Mouse (Mus musculus) midbrain, embryonic 15.5 days (tissue): ENCODE data around the gene P4htm. TPM values are rescaled to one million over a fixed set of nuclear protein-coding genes. Genes with fewer than 3 reads are reported as not detected.

Experiments used
- ATAC-seq: fragments of 200-750 bp; cut with Nextera tagmentation; replicated peaks from 2 replicates; pipeline ENCODE4 v1.8.0; 2017; ENCODE audit warnings: moderate TSS enrichment
- H3K27ac ChIP-seq: fragments of 300-500 bp; sonication (generic); 2 replicates; pipeline ENCODE4 v1.5.1; 2015; ENCODE audit warnings: mild to moderate bottlenecking, inconsistent platforms
- H3K27me3 ChIP-seq: fragments of 300-500 bp; sonication (generic); replicated peaks from 2 replicates; pipeline ENCODE4 v1.6.1; 2015; ENCODE audit warnings: inconsistent platforms
- H3K36me3 ChIP-seq: fragments of 300-500 bp; sonication (generic); replicated peaks from 2 replicates; pipeline ENCODE4 v1.6.1; 2015; ENCODE audit warnings: inconsistent platforms
- H3K4me1 ChIP-seq: fragments of 300-500 bp; sonication (generic); 2 replicates; pipeline ENCODE4 v1.6.1; 2015; ENCODE audit warnings: inconsistent platforms
- H3K4me2 ChIP-seq: fragments of 300-500 bp; sonication (generic); 2 replicates; pipeline ENCODE4 v1.6.1; 2015; ENCODE audit warnings: inconsistent platforms, mild to moderate bottlenecking, moderate library complexity
- H3K4me3 ChIP-seq: fragments of 300-500 bp; sonication (generic); 2 replicates; pipeline ENCODE4 v1.5.1; 2015; ENCODE audit warnings: mild to moderate bottlenecking, inconsistent platforms
- H3K9ac ChIP-seq: fragments of 300-500 bp; sonication (generic); 2 replicates; pipeline ENCODE4 v1.6.1; 2015; ENCODE audit warnings: mild to moderate bottlenecking, inconsistent platforms
- H3K9me3 ChIP-seq: fragments of 300-500 bp; sonication (generic); 2 replicates; pipeline ENCODE4 v1.6.1; 2016; ENCODE audit warnings: inconsistent platforms
- WGBS: fragments of 180-500 bp; shearing (Covaris S2); methylation state at CpG from one replicate; pipeline ENCODE4 v1.1.7; 2015; ENCODE audit warnings: mixed read lengths; 5-methylcytosine and 5-hydroxymethylcytosine counted together
- polyA plus RNA-seq: library from polyadenylated mRNA; unstranded; fragments of >200 nt; fragmentation: Nextera tagmentation; extraction: Ambion mirVana; gene quantifications from 2 replicates; pipeline ENCODE4 v1.2.1, GENCODE M21; 2015

P4htm gene
- polyA plus RNA-seq, 1 experiment from 2014 or later: 38.5 TPM

DNA sequence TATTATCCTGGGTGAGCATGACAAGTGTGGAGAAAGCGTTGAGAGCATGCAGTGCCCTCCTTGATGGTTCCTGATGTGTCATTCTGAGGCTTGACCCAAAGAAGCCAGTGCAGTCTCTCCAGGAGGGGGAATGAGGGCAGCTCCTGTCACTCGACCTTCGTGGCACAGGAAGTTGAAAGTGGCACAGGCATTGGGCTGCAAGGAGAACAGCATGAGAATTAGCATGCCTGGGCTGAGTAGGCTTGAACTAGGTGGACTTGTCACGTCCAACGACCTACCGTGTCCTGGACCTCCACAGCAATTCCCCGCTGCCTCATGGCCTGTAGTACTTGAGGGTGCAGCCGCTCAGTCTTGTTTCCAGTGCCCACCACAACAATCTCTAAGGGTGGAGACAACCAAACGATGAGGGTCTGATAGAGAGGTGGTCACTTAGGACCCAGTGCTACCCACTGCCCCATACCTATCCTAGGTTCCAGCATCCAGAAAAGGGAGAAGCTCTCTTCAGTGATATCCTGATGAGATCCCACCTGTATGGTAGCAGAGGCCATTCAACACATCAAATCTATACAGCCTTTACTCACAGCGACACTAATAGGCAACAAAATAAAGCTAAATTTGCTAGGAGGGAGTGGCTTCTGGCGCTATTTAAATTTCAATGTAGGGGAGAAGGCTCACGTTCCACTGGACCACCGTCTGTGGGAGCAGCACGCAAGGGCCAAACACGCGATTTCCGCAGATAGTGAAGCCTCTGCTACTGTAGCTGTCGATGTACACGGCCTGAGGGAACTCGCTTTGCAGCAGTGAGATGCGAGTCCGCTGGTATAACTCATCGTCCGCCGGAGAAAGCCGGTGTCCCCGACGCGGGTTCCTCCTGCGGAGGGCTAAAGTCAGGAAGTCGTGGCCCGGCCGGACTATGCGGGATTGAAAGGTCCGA lies 31.3 kb downstream of the P4htm start:
- peak overlapping the region; percentile 96 for H3K27ac ChIP-seq
- no peak for ATAC-seq
- no peaks in the 10 kb centered on the region for H3K9me3 ChIP-seq
- H3K9ac ChIP-seq: peak overlapping the region; percentile 76
- 10% methylated on average over 35 of the region's 35 CpGs for WGBS
- peaks cover 36% of the 10 kb centered on the region for H3K36me3 ChIP-seq
- peak overlapping the region; percentile 94 for H3K4me2 ChIP-seq
- H3K4me1 ChIP-seq: peaks cover 60% of the 10 kb centered on the region
- peak overlapping the region; percentile 67 for H3K4me3 ChIP-seq
- H3K27me3 ChIP-seq: no peaks in the 10 kb centered on the region

DNA sequence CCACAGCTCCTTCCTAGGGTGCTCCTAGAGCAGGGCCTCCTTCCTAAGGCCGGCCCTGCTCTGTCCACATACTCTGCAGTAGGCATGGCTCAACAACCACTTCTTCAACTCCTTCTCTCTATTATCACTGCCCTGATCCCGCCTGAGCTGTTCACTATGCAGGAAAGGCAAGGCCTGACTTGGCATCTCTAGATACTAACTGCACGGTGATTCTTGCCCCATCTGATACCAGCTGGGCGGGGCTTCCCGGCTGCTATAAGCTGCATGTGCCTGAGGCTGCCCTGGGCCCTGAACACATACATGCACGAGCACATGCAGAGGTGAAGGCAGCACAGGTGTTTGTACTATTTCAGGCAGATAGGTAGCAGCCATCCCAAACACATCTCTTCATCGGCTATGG lies 33.3 kb downstream of the P4htm start:
- 91% methylated on average over 7 of the region's 7 CpGs for WGBS
- no peak for ATAC-seq
- Histone ChIP-seq H3K4me3 (no peak overlapping the region), H3K36me3 (peaks cover 36% of the 10 kb centered on the region), H3K9ac (no peak overlapping the region), H3K27ac (no peak overlapping the region), H3K4me1 (peaks cover 52% of the 10 kb centered on the region), H3K27me3 (no peaks in the 10 kb centered on the region), H3K4me2 (no peak overlapping the region), H3K9me3 (no peaks in the 10 kb centered on the region)

DNA sequence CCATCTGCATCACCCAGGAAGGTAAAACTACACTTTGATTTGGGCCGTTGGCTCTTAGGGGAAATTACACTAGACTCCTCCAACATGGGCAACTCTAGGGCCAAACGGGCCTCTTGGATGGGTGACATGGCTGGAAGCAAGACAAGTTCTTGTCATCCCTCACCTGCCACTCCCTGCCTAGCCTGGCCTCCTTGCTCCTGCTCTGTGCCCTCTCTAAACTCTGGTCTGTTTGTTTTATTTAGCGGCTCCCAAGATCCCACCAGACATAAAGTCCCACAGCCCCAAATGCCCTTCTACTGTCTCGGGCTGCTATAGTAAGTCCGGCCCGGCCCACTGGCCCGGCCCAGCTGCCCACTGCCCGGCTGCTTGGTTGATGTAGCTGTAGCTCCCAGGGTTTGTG lies 33.8 kb downstream of the P4htm start:
- Histone ChIP-seq H3K4me2 (no peak overlapping the region), H3K36me3 (peaks cover 41% of the 10 kb centered on the region), H3K27ac (no peak overlapping the region), H3K9ac (no peak overlapping the region), H3K9me3 (no peaks in the 10 kb centered on the region), H3K27me3 (no peaks in the 10 kb centered on the region), H3K4me3 (no peak overlapping the region), H3K4me1 (peaks cover 47% of the 10 kb centered on the region)
- no peak for ATAC-seq
- 97% methylated on average over 8 of the region's 8 CpGs for WGBS

DNA sequence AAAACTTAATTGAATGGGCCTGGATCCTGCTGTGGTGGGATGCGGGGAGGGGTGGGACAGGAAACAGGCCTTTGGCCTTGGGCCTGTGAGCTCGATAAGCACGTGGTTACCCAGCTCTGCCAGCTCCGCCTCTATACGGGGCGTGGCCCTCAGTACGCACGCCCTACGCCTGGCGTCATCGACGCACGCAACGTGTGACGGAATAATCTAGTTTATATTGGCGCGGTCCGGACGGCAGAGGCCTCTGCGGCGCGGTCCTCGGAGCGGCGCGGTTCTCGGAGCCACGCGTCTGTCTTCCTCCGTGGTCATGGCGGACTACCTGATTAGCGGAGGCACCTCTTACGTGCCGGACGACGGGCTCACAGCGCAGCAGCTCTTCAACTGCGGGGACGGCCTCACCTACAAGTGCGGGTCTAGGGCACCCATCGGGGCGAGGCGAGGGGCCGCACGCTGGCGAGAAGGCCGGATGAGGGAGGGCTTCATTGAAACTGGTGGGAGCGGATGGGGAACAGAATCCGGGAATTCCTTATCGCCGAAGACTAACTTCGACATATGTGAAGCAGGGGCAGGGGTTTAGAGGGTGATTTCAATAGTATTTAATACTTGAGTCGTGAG lies 37.1 kb downstream of the P4htm start, which contains the start of gene Impdh2:
Impdh2 (plus strand) TSS at position 60 of the 615 bp plus-strand sequence.
- H3K9me3 ChIP-seq: no peaks in the 10 kb centered on the region
- H3K4me3 ChIP-seq: peak within 1 kb of the TSS; percentile 52
- peak within 1 kb of the TSS; percentile 71 for H3K9ac ChIP-seq
- H3K4me2 ChIP-seq: peak within 1 kb of the TSS; percentile 62
- H3K27ac ChIP-seq: peak within 1 kb of the TSS; percentile 78
- H3K4me1 ChIP-seq: peaks cover 23% of the 10 kb centered on the region
- WGBS: under 1% methylated on average over 53 of the region's 53 CpGs
- peak; percentile 99 for ATAC-seq
- H3K36me3 ChIP-seq: peaks cover 61% of the 10 kb centered on the region
- H3K27me3 ChIP-seq: no peaks in the 10 kb centered on the region

DNA sequence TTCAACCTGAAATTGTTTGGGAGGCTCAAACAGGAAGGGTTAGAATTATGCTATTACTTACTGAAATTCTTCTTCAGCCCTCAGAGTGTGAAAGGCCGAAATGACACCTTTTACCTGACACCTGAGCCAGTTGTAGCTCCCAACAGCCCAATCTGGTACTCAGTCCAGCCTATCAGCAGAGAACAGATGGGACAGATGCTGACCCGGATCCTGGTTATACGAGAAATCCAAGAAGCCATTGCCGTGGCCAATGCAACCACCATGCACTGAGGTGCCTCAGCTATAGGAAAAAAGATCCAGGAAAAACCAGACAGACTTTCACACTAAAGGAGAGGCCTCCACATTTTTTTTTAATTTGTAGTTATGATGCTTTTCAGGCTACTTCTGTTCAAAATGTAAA lies 38.3 kb downstream of the P4htm start:
- no peak for ATAC-seq
- peaks cover 59% of the 10 kb centered on the region for H3K36me3 ChIP-seq

DNA sequence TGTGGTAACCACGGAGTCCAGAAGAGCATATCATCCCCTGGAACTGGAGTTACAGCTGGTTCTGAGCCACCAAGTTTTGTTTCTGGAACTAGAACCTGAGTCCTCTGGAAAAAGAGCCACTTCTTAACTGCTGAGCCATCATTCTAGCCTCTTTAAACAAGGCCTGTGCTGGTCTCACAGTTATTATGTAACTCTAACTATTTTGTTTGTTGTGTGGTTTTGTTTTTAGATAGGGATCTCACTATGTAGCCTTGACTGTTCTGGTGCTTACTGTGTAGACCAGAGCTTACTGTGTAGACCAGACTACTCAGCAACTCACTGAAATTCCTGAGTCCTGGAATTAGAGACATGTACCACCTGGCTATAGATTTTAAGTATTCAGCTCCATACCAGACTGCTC lies 50.6 kb downstream of the P4htm start:
- Histone ChIP-seq H3K27ac (no peak overlapping the region), H3K4me2 (no peak overlapping the region), H3K9ac (no peak overlapping the region), H3K4me3 (no peak overlapping the region), H3K4me1 (no peaks in the 10 kb centered on the region), H3K36me3 (peaks cover 56% of the 10 kb centered on the region), H3K9me3 (no peaks in the 10 kb centered on the region), H3K27me3 (no peaks in the 10 kb centered on the region)
- WGBS: 98% methylated on average over 1 of the region's 1 CpGs
- no peak for ATAC-seq

More for the DNA sequence above, 38.3 kb downstream of the P4htm start:
- no peak overlapping the region for H3K4me3 ChIP-seq
- no peak overlapping the region for H3K9ac ChIP-seq
- peaks cover 21% of the 10 kb centered on the region for H3K4me1 ChIP-seq
- H3K4me2 ChIP-seq: no peak overlapping the region
- 92% methylated on average over 4 of the region's 4 CpGs for WGBS
- H3K9me3 ChIP-seq: no peaks in the 10 kb centered on the region
- no peaks in the 10 kb centered on the region for H3K27me3 ChIP-seq
- no peak overlapping the region for H3K27ac ChIP-seq

DNA sequence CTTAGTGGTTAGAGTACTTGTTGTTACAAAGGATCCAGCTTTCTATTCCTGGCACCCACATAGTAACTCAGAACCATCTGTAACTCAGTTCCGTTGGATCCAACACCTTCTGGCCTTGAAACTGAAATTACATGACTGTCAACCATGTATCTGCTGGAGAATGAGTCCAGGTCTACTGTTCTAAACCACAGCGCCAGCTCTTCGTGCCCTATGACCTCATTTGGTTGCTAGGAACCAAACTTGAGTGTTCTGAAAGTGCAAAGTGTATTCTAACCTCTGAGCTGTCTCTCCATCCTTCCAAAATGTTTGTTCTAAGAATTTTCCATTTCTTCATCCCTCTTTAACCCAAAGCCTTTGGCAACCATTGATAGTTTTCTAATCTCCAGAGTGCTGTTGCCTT lies 51.5 kb downstream of the P4htm start:
- H3K4me3 ChIP-seq: no peak overlapping the region
- H3K4me2 ChIP-seq: no peak overlapping the region
- no peaks in the 10 kb centered on the region for H3K9me3 ChIP-seq
- H3K9ac ChIP-seq: no peak overlapping the region
- ATAC-seq: no peak
- H3K27me3 ChIP-seq: no peaks in the 10 kb centered on the region
- WGBS: 95% methylated on average over 3 of the region's 3 CpGs
- H3K27ac ChIP-seq: no peak overlapping the region
- peaks cover 59% of the 10 kb centered on the region for H3K36me3 ChIP-seq
- no peaks in the 10 kb centered on the region for H3K4me1 ChIP-seq

DNA sequence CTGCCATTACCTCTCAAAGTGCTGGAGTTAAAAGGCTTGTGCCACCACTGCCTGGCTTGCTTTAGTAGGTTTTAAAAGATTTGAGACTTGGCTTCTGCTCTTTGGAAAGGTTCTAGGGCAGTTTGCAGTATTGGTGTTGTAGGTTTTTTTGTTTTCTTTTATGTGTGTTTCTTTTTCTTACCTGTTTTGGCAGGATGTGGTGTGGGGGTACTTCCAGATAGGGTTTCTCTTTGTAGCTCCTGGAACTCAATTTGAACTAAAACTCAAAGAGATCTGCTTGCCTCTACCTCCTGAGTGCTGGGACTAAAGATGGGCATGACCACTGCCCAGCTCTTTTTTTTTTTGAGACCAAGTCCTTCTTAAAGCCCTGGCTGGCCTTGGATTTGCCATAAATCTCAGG lies 56.6 kb downstream of the P4htm start:
- no peaks in the 10 kb centered on the region for H3K4me1 ChIP-seq
- peaks cover 59% of the 10 kb centered on the region for H3K36me3 ChIP-seq
- H3K27ac ChIP-seq: no peak overlapping the region
- no peaks in the 10 kb centered on the region for H3K9me3 ChIP-seq
- no peaks in the 10 kb centered on the region for H3K27me3 ChIP-seq
- no peak overlapping the region for H3K4me3 ChIP-seq
- no peak for ATAC-seq
- no peak overlapping the region for H3K4me2 ChIP-seq
- H3K9ac ChIP-seq: no peak overlapping the region

DNA sequence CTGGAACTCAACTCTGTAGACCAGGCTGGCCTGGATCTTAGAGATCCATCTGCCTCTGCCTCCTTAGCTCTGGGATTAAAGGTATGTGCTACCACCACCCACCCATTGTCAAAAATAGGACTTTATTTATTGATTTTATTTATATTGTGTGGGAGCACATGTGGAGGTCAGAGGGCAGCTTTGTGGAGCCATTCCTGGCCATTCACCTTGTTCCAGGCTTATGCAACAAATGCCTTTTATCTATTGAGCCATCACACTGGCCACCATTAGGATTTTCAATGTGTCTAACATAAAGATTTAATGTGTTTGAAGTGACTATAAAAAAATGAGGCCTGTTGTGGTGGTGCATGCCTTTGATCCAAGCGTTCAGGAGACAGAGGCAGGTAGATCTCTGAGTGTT lies 66.0 kb downstream of the P4htm start:
- Histone ChIP-seq H3K4me2 (no peak overlapping the region), H3K4me3 (no peak overlapping the region), H3K9me3 (no peaks in the 10 kb centered on the region), H3K36me3 (peaks cover 60% of the 10 kb centered on the region), H3K9ac (no peak overlapping the region), H3K27me3 (no peaks in the 10 kb centered on the region), H3K27ac (no peak overlapping the region), H3K4me1 (no peaks in the 10 kb centered on the region)
- WGBS: 95% methylated on average over 1 of the region's 1 CpGs
- no peak for ATAC-seq

DNA sequence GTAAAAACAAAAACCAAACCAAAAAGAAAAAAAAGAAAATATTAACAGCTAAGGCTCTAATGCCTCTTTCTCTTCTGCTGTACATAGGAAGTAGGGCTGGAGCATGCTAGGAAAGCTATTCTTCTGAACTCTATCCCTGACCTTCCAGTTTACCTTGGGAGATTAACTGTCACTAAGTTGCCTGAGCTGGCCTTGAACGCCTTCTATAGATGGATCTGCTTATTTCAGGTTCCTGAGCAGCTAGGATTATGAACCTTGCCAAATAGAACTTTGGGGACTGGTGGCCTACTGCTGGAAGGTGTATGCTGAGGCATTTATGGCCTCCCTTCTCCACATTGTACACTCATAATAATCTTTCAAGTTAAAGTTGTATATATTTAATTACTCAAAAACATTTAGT lies 66.5 kb downstream of the P4htm start:
- H3K36me3 ChIP-seq: peaks cover 54% of the 10 kb centered on the region
- no peak for ATAC-seq

More for the DNA sequence above, 66.5 kb downstream of the P4htm start:
- H3K4me2 ChIP-seq: no peak overlapping the region
- WGBS: 91% methylated on average over 1 of the region's 1 CpGs
- no peak overlapping the region for H3K9ac ChIP-seq
- H3K27ac ChIP-seq: no peak overlapping the region
- H3K4me1 ChIP-seq: no peaks in the 10 kb centered on the region
- H3K27me3 ChIP-seq: no peaks in the 10 kb centered on the region
- no peaks in the 10 kb centered on the region for H3K9me3 ChIP-seq
- no peak overlapping the region for H3K4me3 ChIP-seq
